Mouse (Mus musculus): ENCODE results near the gene Zfp536. TPM values are rescaled to one million over a fixed set of nuclear protein-coding genes. Genes with fewer than 3 reads are reported as not detected.

Zfp536 gene
- total RNA-seq, 2 experiments from 2014 or later, result 9.0 to 11.3 TPM

DNA sequence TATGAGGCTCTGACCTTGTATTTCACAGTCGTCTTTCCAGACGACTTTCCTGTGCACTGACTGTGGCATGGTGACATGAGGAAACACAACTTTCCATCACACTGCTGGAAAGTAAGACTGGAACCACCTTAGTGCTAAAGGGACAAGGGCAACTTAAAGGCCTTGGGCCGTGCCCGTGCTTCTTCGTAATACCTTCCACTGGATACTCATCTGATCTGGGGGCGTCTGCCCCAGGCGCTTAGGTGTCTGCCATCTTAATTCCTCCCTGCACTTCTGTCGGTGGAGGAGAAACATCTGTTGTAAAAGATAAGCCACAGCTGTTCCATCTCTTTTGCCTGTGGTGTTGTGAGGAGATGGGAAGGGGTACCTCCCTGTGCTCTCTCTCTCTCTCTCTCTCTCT is 299.2 kb downstream of the Zfp536 start:
- DNase-seq (ENCODE audit: low spot score in 2 of 2), result no peak

DNA sequence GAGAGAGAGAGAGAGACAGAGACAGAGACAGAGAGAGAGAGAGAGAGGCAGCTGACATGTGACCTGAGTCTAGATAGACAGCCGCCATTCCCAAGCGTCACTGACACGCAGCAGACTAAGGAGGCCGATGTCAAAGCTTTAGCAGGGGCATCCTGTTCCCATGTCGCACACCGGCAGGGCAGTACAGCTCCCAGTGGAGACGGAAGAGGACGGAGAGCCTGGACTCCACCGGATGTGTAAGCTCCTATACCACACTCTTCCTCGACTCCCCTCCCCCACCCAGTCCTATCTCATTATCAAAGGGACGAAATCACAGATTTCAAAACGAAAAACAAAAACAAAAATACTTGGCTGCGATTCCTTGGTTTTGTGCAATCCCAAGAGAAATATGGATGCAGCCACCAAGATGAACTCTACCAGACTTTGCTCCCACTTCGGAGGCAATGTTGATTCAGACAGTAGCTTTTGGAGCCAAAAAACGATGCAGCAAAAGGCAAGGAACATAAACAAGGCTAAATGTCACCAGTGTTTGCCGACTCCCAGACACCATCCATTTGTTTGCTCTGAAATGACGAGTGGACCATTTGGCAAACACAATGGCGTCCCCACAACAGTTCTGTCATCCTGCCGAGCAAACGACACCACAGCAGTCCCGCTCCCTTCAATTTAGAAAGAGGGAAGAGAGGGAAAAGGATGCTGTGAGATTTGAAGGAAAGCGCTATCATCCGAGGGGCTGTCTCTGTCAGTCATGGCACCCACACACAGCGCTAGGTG is 299.9 kb downstream of the Zfp536 start:
- no peak for DNase-seq (ENCODE audit: low spot score in 2 of 2)

DNA sequence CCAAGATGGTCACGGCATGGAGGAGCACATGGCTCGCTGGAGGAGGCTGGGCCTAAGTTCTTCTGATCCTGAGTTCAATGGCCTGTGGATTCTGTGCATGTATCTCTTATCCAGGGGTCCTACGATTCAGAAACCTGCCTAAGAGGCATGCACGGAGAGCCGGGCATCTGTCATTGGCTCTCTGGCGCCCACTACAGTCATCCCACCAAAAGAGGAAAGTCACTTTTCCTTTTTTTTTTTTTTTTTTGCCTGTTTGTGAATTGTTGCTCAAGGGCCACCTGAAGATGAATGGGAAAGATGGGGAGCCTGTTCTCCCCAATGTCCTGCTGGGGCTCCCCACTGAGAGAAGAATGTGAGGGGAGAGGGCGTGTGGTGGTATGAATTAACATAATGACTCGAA is 301.7 kb downstream of the Zfp536 start:
- DNase-seq (ENCODE audit: low spot score in 2 of 2), result no peak

DNA sequence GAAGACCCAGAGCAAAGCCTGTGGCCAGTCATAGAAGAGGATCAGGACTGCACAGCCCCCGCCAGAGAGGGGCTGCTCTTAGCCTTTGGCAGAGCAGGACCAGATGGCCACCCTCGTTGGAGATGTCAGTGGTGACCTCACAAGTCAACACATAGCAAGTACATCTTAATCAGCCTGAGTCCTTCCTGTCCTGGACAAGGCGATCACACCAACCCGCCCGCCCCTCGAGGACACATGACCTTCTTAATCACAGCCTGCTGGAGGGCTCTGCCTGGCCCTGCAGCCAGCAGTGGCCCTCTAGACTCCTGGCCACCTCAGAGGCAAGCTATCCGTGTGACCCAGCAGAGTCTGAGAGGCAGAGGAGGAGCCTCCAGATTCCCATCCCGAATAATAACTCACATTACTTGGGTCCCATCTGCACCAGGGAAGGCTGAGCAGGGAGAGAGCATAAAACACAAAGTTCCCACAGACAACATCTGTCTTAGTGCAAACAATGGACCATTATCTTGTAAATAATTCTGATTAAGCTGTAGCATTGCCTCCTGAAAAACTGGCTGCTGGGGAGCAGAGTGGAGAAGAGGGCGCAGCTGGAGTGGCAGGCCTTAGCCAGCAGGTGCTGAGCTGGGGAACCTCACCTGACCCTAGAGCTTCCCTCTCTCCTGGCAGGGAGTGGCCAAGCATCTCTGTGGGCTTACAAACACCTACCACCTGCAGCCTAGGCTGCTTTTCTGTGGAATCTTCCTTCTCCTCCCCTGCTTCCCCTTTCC is 306.8 kb downstream of the Zfp536 start:
- DNase-seq (ENCODE audit: low spot score in 2 of 2), result no peak

DNA sequence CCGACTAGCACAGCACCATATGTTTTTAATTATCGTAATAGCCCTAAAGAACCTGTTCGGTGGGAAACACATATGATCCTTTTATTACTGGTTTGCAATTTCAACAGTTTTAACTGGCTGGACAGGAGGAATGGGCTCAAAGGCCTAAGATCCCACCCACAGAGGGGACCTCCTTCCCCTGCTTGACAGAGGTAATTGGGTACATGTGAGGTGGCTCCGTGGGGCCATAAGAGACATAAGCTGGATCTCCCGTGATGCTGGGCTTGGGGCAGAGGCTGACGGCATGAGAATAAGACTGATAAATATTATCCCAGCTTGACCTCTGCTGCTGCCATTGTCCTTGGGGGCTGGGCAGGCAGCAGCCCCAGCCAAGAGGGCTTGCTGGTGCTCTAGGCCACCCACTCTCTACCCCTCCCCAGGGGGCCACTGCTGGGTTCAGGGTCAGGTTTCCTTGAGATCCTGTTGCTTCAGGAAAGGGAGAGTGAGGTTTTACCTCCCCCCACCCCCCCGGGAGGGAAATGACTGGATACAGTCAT is 309.2 kb downstream of the Zfp536 start:
- DNase-seq (ENCODE audit: low spot score in 2 of 2), result no peak

DNA sequence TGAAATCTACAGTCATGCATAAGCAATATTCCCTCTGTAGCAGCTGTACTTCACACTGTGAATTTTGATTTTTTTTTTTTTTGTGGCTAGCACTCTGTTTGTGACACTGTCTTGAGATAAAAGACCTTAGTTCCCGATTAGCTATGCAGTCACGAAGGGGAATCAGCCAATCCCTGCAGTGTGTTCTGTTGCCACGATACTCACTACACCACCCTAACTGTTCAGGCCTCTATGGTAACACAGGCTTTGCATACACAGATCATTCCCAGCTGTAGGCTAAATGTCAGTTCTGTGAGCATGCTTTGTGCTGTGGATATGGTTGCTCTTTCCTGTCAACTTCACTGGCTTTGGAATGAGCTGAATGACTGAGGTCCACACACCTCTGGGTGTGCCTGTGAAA is 325.9 kb downstream of the Zfp536 start:
- DNase-seq (ENCODE audit: low spot score in 2 of 2), result no peak

DNA sequence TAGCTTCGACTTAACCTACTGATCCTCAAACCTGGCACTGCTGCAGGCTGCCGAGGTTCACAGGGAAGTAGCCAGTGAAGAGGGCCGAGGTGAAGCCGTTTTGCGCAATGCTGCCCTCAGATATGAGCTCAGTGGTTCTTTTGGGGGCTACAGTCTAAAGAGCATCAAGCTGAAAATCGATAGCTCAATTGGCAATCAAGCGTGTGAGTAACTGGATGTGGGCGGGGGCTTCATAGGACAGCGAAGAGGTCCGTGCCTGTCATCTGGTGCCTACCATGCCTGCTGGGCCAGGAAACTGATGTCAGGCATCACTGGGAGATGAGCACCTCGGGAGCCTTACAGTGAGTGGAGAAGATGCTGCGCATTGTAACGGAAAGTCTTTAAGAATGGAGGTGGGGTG is 333.5 kb downstream of the Zfp536 start:
- no peak for DNase-seq (ENCODE audit: low spot score in 2 of 2)

DNA sequence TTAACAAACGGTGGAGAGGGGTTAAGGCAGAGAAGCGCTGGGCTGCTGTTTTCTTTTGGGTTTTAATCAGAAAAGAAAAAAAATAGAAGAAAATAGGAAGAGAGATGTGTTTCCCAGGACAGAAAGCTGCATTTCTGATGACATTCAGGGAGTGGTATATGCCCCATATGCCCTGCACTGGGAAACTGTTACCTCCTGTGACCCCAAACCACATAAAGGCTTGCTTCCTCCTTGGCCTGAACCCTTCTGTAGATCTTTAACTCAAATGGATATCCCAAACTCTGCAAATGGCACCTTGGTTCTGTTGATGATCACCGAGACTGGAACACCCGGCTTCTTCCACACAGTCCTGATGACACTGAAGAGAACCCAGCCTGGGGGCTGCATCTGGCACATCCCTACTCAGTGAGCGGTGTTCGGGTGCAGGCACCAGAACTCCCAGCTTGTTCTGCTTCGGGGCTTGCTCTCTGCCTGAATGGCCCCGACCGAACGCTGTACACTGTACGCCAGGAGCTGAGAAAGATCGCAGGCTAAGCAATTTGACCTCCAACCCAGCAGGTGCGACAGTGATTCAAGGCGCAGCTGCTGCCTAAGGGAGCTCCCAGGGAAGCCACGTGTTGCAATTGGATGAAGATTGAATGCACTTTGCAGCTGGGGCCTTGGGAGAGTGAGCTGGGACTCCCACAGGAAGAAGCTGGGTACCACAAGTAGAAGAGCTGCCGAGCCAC is 334.2 kb downstream of the Zfp536 start:
- peak in 1 of 2 experiments; percentile 20 for DNase-seq (ENCODE audit: low spot score in 2 of 2)

DNA sequence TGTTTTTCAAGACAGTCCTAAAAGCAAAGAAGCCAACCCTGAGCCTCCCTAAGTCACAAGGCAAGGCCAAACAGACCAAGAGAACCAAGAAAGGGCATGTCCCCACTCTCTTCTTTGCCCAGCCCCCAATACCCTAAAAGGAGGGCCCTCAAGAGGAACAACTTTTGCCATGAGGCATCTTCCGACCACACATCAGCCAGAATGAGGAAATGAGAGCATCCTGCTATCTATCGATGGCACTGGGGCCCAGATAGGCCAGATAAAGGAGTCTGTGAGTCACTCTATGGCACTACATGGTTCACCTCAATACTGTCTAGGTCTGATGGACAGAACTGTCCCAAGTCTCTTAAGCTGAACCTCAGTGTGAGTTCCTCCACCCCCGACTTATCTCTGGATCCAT is 335.6 kb downstream of the Zfp536 start:
- no peak for DNase-seq (ENCODE audit: low spot score in 2 of 2)

DNA sequence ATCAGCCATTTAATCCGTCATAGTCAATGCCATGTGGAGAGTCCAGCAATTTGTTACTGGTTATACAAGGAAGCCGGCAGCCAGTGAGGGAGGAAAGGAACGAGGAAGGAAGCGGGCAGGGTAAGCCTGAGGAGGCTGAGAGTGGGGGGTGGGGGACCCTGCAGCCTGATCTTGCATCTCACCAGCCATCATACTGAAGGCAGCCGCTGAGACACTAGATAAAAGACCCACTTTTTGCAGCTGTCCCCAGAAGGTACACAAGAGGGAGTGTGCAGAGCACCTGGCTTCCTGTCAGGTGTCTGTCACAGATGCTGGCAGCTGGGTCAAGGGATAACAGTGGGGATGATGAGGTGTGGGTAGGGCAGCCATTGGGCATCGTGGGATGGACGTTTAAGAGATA is 340.3 kb downstream of the Zfp536 start:
- no peak for DNase-seq (ENCODE audit: low spot score in 2 of 2)

DNA sequence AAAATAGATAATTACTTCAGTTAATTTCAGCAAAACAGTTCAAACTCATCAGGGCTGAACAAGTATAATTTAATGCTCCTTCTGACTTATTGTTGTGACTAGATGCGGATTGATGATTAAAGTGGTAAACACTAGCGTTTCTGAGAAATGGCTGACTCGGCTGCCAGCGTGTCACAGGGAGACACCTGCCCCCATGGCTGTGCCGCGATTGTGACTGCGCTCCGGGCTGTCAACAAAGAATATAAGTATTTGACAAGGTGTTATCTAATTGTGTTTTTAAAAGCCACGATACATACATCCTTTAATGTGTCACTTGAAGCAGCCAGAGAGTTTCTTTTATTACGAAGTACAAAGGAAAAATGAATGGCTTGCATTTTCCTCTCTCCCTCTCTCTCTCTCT is 342.0 kb downstream of the Zfp536 start:
- DNase-seq (ENCODE audit: low spot score in 2 of 2), result no peak

DNA sequence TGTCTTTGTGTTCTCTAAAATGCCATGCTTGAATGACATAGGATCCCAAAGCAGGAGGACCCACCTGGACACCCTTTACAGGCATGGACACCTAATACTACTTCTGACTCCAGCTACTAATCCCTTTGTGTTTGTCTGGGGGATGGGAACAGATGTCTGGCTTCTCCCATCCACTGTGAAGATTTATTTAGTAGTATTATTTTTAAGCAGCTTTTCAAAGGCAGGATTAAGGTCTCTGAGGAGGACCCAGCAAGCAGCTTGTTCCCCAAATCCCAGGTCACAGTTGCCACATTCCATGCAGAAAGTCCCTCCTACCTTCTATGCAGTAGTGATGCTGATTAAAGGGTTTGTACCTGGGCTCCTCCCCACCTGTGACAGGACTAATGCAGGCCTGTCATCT is 347.4 kb downstream of the Zfp536 start:
- DNase-seq (ENCODE audit: low spot score in 2 of 2), result no peak

DNA sequence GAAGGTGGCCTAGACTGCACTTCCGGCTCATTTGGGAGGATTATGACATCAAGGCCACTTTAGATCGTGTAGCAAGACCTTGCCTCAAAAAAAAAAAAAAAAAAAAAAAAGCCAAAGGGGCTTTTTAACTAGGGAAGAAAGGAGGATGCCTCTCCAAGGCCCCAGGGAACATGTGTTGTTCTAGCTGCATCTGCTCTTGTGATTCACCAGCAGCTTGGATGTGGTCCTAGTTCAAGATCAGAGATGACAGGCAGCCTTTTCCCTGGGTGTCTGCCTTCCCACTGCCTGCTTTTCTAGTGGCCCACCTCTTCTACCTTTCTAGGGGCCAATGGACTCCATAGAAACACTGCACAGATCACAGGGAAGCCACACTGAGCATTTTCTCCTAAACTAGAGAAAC is 350.5 kb downstream of the Zfp536 start:
- no peak for DNase-seq (ENCODE audit: low spot score in 2 of 2)

Other genes with a start within 250 kb of the Zfp536 start
- 10 to 100 TPM; 40.4 to 49.5 TPM for gene Uri1, start 249.9 kb upstream of the Zfp536 start, total RNA-seq (2021)